Mouse (Mus musculus): Measurements from ENCODE around the gene Tes.

Tes gene

GRCm38 (mm10) chr6:17079304-17079703, 14.4 kb downstream of the Tes start:
- DNase-seq (ENCODE audit: low spot score), result no peak

DNA sequence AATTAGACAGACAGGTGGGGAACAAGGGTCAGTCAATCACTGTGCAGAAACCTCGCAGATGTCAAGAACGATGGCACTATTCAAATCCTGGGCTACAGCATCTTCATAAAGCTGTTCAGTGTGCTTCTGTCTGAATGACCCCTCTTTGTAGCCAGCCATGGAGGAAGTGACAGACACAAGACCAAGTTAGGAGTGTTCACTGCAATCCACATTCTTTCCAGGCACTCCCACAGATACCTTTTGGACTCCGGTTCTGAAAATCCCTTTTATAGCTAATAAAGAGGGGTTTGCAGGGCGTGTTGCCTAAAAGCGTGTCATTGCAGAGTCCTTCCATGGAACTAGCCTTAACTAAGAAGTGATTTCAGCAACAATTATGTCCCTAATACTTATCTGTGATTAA, 14.9 kb downstream of the Tes start:
- DNase-seq (ENCODE audit: low spot score), result no peak

DNA sequence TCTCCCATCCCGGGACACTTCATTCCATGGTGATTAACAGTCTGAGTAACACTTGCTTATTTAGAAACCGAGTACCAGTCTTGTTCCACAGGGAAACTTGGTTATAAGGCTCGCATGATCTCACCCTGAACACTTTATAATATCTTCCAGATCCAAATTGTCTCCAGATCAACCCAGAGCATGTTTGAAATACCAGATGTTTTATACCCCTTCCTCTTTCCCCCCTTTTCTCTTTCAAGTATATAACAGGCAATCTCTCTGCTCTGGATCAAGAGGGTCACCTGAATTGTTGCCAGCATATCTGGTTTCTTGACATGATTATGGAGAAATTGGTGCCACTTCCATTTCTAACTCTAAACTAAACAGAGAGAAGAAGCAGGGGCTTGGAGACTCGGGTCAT, 17.3 kb downstream of the Tes start:
- DNase-seq (ENCODE audit: low spot score), result no peak

DNA sequence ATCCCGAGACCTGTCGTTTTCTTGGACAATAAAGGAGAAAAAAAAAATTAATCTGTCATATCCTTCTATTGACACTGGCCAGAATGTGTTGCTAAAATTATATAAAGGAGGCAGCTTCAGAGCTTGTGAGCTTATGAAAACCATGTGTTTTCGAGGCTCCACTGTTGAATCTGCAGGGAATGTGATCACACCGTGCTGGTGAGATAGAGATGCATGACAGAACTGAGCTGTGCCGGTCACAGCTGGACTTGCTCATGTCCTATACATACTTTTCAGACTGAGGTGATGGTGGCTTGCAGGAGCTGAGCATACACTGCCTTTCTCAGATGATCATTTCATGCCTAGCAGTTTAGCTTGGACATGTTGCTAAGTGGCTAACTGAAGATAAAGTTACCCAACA, 17.9 kb downstream of the Tes start:
- no peak for DNase-seq (ENCODE audit: low spot score)

DNA sequence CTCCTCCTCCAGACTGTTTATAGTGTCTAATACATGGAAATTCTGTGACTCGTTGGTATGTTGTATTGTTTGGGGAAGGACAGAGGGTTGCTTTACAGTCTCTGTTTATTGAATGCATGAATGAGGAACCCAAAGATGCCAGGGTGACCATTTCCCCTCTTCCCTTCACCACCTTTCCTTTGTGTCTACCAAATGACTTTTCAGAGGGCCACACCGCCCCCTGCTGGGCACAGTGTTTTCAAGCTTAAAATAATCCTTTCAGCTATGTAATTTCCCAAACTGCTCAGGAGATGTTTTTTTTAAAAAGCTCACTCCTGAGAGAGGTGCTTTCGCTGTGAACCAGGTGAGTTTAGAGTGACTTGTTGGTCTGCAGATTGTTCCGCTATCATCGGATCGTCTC, 22.5 kb downstream of the Tes start:
- no peak for DNase-seq (ENCODE audit: low spot score)

DNA sequence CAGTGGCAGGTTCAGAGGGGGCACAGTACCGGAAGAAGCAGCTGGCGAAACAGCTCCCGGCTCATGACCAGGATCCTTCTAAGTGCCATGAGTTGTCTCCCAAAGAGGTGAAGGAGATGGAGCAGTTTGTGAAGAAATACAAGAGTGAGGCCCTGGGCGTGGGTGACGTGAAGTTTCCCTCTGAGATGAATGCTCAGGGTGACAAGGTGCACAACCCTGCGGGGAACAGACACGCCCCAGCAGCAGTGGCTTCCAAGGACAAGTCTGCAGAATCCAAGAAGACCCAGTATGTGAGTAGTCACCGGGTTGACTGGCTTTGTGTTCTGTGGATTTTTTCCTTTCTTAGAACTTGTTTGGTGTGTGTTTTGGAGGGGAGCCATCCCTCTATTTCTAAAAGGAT, 32.4 kb downstream of the Tes start:
- no peak for DNase-seq (ENCODE audit: low spot score)

- no peak for DNase-seq (ENCODE audit: low spot score)
Observed at GRCm38 (mm10) chr6:17098559-17098958, 33.6 kb downstream of the Tes start.

GRCm38 (mm10) chr6:17099477-17100130, 34.7 kb downstream of the Tes start:
- DNase-seq (ENCODE audit: low spot score), result no peak

DNA sequence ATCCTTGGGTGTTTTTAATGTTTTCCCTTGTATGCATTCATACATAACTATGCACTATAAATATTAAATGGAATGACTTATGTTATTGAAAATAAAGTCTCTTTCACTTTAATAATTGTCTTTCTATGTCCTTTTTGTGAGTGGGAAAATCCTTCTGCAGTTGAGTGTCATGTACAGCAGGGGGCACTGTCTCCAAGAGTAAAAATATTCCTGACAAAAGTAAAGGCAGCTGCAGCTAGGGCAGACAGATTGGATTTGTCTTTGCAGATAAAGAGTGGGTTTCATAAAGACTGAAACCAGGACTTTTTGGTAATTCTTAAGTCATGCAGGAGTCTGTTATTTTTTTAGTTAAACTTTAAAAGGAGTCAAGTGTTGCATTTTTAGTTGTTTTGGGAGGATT, 40.8 kb downstream of the Tes start:
- DNase-seq (ENCODE audit: low spot score), result peak; percentile 9

DNA sequence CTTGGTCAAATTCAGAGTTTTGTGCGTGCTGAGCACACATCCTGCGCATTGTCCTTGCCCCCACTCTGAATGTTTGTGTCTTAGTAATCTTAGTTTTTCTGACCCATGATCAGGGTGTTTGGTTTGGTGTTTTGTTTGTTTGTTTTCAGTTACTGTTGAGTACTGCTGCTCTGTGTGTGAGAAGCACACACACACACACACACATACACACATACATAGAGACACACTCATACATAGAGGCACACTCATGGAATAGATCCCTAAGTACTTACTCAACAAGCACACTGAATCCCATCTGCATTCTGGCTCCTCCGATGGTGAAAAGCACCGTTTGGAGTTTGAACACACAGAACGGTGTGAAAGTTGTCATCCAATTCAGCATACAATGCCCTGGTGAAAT, 41.5 kb downstream of the Tes start:
- no peak for DNase-seq (ENCODE audit: low spot score)

DNA sequence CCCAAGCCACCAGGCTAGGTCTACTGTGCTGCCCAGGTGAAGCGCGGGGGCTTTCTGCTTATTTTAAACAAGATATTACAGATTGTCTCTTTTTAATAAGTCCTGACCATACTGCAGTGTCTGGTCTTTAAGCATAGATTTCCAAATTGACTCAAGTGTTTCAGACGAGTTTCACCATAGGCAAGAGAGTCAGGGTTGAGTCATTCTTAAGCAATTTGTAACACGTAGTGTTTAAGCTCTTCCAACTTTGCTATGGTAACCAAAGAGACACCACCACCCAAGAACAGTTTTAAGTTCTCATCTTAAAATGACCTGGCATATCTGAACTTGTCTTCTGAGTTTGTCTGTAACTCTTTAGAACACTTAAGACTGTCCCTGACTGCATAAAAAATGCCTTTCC, 44.3 kb downstream of the Tes start:
- no peak for DNase-seq (ENCODE audit: low spot score)

DNA sequence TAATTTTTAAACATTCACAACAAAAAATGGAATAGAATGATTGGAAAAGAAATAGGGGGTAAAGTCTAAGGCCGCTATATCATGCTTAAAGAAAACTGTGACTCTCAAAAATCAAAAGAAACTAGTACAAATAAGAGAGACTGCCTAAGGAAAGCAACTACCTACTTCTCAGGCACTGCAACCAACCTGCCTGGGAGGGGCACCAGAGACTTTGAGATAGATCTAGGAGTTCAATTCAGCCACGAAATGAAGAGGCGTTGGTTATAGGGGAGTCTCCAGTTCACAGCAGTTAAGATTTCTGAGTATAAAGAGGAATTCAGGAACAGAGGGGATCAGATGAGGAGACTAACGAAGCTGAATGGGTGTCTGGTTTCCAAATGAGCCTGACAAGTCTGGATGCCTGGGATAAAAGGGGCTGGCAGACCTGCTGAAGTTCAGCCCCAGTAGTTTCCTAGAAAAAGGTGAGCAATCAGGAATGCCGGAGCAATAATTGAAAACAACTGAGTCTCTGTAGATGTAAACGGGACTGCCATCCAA, 45.7 kb downstream of the Tes start:
- DNase-seq (ENCODE audit: low spot score), result no peak

DNA sequence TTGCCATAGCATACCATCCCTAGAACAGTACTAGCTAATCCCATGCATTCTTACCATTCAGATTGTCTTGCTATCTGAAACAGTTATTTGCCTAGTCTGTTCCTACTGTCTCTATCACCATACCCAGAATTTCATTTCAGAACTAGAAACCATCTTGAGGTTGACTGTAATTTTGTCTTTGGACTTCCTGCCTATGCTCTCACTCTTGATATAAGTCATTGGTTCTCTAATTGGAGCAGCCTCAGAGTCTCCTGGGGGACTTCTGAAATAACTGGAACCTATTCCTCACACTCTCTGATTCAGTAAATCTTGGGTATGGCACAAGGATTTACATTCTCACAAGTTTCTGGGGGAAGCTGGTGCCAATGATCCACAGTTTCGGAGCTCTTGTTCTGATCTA, 47.1 kb downstream of the Tes start:
- no peak for DNase-seq (ENCODE audit: low spot score)

DNA sequence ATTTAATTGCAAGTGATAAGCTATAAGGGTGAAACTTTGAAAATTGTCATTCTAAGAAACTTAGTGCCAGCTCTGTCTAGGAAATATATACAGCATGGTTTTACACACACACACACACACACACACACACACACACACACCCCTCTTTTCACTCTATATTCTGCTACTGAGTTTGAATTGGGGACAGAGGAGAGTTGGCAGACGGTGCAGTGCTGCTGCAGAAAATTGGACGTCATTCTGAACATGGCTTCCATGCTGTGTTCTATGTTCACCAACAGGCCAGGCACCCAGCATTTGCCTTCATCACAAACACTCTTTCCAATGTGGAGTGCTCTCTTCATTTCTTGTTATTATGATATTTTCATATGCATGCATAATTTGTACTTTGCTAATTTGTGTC, 48.0 kb downstream of the Tes start:
- DNase-seq (ENCODE audit: low spot score), result no peak

- no peak for DNase-seq (ENCODE audit: low spot score)
Observed at GRCm38 (mm10) chr6:17114588-17114987, 49.6 kb downstream of the Tes start.

DNA sequence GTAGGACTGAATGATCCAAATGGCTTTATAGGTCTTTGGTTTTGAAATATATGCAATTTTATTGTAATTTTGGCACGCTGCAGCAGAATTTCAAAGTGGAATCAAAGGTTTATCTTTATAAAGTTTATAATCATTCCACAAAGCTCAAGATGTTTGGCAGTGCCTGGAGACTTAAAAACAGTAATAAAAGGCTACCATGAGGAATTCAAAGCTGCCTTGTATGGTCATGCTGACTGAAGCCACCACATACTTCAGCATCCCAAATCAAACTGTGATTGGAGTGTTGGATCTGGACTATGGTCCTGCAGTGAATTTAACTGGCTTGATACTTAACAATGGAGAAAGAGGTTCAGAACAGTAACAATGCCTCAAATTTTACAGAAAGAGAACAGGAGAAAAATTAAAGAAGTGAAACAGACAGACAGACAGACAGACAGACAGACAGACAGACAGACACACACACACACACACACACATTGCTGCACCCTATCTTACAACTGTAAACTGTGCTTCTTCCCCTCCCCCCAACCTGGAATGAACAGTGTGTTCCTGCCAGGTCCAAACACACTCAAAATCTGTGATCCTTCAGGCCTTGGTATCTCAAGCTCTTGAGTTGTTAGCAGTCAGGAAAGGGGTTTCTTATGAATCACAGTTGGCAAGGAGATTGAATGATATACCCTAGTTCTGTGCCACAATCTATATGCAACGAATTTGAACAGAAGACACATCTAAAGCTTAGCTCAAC, 50.3 kb downstream of the Tes start:
- no peak for DNase-seq (ENCODE audit: low spot score)

DNA sequence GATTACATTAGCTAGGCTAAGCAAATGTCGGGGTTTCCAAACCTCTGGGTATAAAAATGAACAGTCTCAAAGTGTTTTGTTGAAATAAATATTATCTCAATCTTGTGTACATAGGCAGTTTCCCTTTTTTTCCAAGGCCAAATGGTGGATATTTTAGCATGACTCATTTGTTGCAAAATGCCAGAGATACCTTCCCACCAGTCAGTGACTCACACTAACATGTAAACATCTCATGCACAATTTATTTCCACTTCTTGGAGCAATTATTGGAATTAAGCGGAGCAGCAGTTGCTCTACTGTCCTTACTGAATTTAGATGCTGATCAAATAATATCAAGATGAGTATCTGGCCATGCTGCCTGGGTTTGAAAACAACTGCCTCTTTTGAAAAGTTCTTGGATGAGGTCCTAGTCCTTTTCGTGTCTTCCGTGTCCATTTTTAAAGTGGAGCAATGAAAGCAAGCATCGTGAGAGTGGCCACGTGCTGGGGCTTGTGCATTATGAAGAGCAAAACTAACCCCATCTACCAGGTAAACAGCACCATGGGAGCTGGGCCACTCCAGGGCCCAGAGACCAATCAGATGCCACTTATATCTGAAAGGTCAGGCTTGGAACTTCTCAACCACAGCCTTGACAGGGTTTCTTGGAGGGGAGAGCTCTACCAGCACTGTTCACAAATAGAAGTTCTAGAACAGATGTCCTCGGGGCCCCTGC, 54.7 kb downstream of the Tes start:
- DNase-seq (ENCODE audit: low spot score), result no peak

GRCm38 (mm10) chr6:17140021-17140420, 75.1 kb downstream of the Tes start:
- no peak for DNase-seq (ENCODE audit: low spot score)

DNA sequence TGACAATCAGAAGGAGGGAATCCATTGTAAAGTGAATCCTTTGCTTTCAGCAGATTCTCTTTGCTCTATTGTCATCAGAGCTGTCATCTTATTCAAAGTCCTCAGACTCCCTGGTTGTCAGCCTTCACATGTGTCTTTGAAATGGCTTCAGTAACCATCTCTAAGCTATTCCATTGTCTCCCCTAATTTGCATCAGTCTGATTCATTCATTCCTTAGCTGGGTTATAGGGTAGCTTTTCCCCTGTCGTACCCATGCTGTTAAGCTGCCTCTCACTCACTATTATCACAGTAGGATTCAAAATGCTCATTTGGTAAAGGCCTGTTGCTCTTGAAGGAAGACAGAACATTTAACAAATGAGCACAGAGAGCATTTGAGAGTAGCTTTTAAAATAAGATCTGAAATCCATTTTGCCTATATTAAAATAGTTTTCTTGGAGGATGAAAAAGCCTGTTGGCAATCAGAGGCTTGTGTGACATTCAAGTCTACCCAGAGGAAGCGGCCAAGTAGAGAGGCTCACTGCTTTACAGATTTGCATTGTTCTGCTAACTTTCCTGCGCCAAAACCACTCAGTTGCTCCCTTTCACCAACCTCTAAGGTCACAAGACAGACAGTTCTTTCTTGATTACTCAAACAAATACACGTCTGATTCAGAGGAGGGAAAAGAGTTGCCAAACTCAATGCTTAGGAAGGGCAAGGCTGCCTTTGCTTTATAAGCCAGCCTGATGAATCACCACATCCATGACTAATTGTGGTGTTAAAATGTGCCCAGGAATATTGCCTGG, 77.8 kb downstream of the Tes start:
- no peak for DNase-seq (ENCODE audit: low spot score)

DNA sequence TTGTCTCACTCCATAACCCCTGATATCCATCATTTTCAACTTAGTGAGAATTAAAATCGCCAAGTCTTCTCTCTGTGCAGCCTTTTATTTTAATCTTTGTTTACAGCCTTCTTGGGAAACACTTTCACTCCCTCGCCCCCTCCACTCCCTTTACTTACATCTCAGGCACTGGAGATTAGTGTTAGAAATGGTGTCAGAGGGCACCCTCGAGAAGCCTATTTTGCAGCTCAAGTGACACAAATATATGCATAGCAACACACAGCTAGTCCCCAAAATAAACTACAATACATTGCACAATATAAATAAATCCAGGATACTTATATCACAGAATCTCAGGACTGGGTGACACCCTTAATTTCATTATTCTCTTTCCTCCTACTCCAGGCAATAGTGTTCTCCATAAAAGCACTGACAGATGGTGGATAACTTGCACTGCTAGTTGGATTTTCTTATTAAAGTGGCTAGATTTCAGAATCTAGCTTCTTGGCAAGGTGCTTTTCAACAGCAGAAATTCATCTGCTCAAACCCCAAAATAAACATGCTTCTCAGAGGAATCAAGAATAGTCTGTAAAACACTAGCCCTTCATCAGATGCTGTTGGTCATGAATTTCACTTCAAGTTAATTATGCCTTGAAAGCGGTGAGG, 86.2 kb downstream of the Tes start:
- DNase-seq (ENCODE audit: low spot score), result no peak

GRCm38 (mm10) chr6:17152551-17152950, 87.6 kb downstream of the Tes start:
- no peak for DNase-seq (ENCODE audit: low spot score)
